Mouse (Mus musculus) hindbrain, embryonic 12.5 days (tissue): ENCODE results near the gene Prr14l. TPM values are rescaled to one million over a fixed set of nuclear protein-coding genes. Genes with fewer than 3 reads are reported as not detected.
"Not testable (repeated sequence)": the region's sequence is repeated elsewhere in the genome, so short reads cannot be mapped to it uniquely, and the experiment has no call there.

Experiments
- ATAC-seq: fragments of 200-750 bp; cut with Nextera tagmentation; 2 replicates; pipeline ENCODE4 v1.8.0; 2017; ENCODE audit warnings: moderate TSS enrichment; ENCODE audit not compliant: low FRiP score
- H3K27ac ChIP-seq: fragments of 300-500 bp; sonication (generic); 2 replicates; pipeline ENCODE4 v1.5.1; 2016; ENCODE audit warnings: mild to moderate bottlenecking
- H3K27me3 ChIP-seq: fragments of 300-500 bp; sonication (generic); 2 replicates; pipeline ENCODE4 v1.6.1; 2016; ENCODE audit warnings: mild to moderate bottlenecking
- H3K36me3 ChIP-seq: fragments of 300-500 bp; sonication (generic); 2 replicates; pipeline ENCODE4 v1.6.1; 2016; ENCODE audit warnings: mild to moderate bottlenecking
- H3K4me1 ChIP-seq: fragments of 300-500 bp; sonication (generic); 2 replicates; pipeline ENCODE4 v1.6.1; 2016
- H3K4me2 ChIP-seq: fragments of 300-500 bp; sonication (generic); replicated peaks from 2 replicates; pipeline ENCODE4 v1.6.1; 2016; ENCODE audit warnings: mild to moderate bottlenecking
- H3K4me3 ChIP-seq: fragments of 300-500 bp; sonication (generic); 2 replicates; pipeline ENCODE4 v1.5.1; 2016; ENCODE audit warnings: mild to moderate bottlenecking
- H3K9ac ChIP-seq: fragments of 300-500 bp; sonication (generic); 2 replicates; pipeline ENCODE4 v1.6.1; 2016; ENCODE audit warnings: mild to moderate bottlenecking, moderate library complexity
- H3K9me3 ChIP-seq: fragments of 300-500 bp; sonication (generic); replicated peaks from 2 replicates; pipeline ENCODE4 v1.6.1; 2016; ENCODE audit warnings: mild to moderate bottlenecking
- WGBS: fragments of 180-500 bp; shearing (Covaris S2); methylation state at CpG from one replicate; pipeline ENCODE4 v1.1.7; 2016; 5-methylcytosine and 5-hydroxymethylcytosine counted together
- polyA plus RNA-seq: library from polyadenylated mRNA; unstranded; fragments of >200 nt; fragmentation: Nextera tagmentation; extraction: Ambion mirVana; gene quantifications from 2 replicates; pipeline ENCODE4 v1.2.1, GENCODE M21; 2016

Prr14l gene
- polyA plus RNA-seq, 1 experiment from 2014 or later, result 17.3 TPM

GRCm38 (mm10) chr5:32781596-32781995 lies 72.5 kb downstream of the Prr14l start:
- ATAC-seq, result no peak
- Histone ChIP-seq H3K9ac (no peak overlapping the region), H3K9me3 (no peaks in the 10 kb centered on the region), H3K27ac (no peak overlapping the region), H3K4me1 (peaks cover 8% of the 10 kb centered on the region), H3K4me2 (no peak overlapping the region), H3K4me3 (no peak overlapping the region), H3K27me3 (no peaks in the 10 kb centered on the region), H3K36me3 (peaks cover 5% of the 10 kb centered on the region; the same call in 1 of the 2 replicates)
- WGBS, result 95% methylated on average over 5 of the region's 5 CpGs

GRCm38 (mm10) chr5:32778168-32778567 lies 75.9 kb downstream of the Prr14l start:
- H3K27ac ChIP-seq, result no peak overlapping the region
- H3K9ac ChIP-seq, result no peak overlapping the region
- ATAC-seq, result no peak
- no peak overlapping the region for H3K4me2 ChIP-seq
- no peak overlapping the region for H3K4me3 ChIP-seq
- H3K4me1 ChIP-seq, result no peaks in the 10 kb centered on the region
- H3K9me3 ChIP-seq, result no peaks in the 10 kb centered on the region
- H3K27me3 ChIP-seq, result no peaks in the 10 kb centered on the region
- H3K36me3 ChIP-seq, result peaks cover 16% of the 10 kb centered on the region
- WGBS, result 96% methylated on average over 3 of the region's 3 CpGs

GRCm38 (mm10) chr5:32772361-32772760 lies 81.7 kb downstream of the Prr14l start:
- Histone ChIP-seq H3K9ac (no peak overlapping the region), H3K36me3 (peaks cover 27% of the 10 kb centered on the region), H3K9me3 (no peaks in the 10 kb centered on the region), H3K4me2 (no peak overlapping the region), H3K27me3 (no peaks in the 10 kb centered on the region), H3K4me1 (no peaks in the 10 kb centered on the region), H3K27ac (no peak overlapping the region), H3K4me3 (no peak overlapping the region)
- 77% methylated on average over 2 of the region's 2 CpGs for WGBS
- ATAC-seq, result no peak

GRCm38 (mm10) chr5:32767636-32768373 lies 86.3 kb downstream of the Prr14l start:
- no peaks in the 10 kb centered on the region for H3K9me3 ChIP-seq
- no peak for ATAC-seq
- peaks cover 32% of the 10 kb centered on the region for H3K36me3 ChIP-seq

GRCm38 (mm10) chr5:32767004-32767403 lies 87.1 kb downstream of the Prr14l start:
- Histone ChIP-seq H3K36me3 (peaks cover 32% of the 10 kb centered on the region), H3K9me3 (no peaks in the 10 kb centered on the region), H3K4me1 (no peaks in the 10 kb centered on the region), H3K4me2 (no peak overlapping the region), H3K4me3 (no peak overlapping the region), H3K27ac (no peak overlapping the region), H3K27me3 (no peaks in the 10 kb centered on the region), H3K9ac (no peak overlapping the region)
- ATAC-seq, result no peak
- 100% methylated on average over 3 of the region's 3 CpGs for WGBS

More at GRCm38 (mm10) chr5:32767636-32768373, 86.3 kb downstream of the Prr14l start:
- Histone ChIP-seq H3K4me1 (no peaks in the 10 kb centered on the region), H3K4me2 (no peak overlapping the region), H3K27me3 (no peaks in the 10 kb centered on the region), H3K27ac (no peak overlapping the region), H3K9ac (no peak overlapping the region), H3K4me3 (no peak overlapping the region)
- WGBS, result 96% methylated on average over 4 of the region's 4 CpGs

- no peak for ATAC-seq
- no peak overlapping the region for H3K9ac ChIP-seq
- 97% methylated on average over 5 of the region's 5 CpGs for WGBS
- no peaks in the 10 kb centered on the region for H3K27me3 ChIP-seq
- H3K4me1 ChIP-seq, result no peaks in the 10 kb centered on the region
- H3K27ac ChIP-seq, result no peak overlapping the region
- no peak overlapping the region for H3K4me2 ChIP-seq
- H3K9me3 ChIP-seq, result no peaks in the 10 kb centered on the region
- H3K36me3 ChIP-seq, result peaks cover 34% of the 10 kb centered on the region
- H3K4me3 ChIP-seq, result no peak overlapping the region
Observed at GRCm38 (mm10) chr5:32761566-32762140, 92.4 kb downstream of the Prr14l start.

- H3K27ac ChIP-seq, result no peak overlapping the region
- no peak overlapping the region for H3K9ac ChIP-seq
- H3K4me1 ChIP-seq, result no peaks in the 10 kb centered on the region
- H3K4me3 ChIP-seq, result no peak overlapping the region
- H3K36me3 ChIP-seq, result peaks cover 34% of the 10 kb centered on the region
- WGBS, result 94% methylated on average over 3 of the region's 3 CpGs
- no peaks in the 10 kb centered on the region for H3K27me3 ChIP-seq
- H3K4me2 ChIP-seq, result no peak overlapping the region
- no peaks in the 10 kb centered on the region for H3K9me3 ChIP-seq
- no peak for ATAC-seq
Observed at GRCm38 (mm10) chr5:32760787-32761186, 93.3 kb downstream of the Prr14l start.

- H3K27ac ChIP-seq, H3K4me2 ChIP-seq, ATAC-seq, H3K4me1 ChIP-seq, H3K9ac ChIP-seq, H3K9me3 ChIP-seq, H3K27me3 ChIP-seq, H3K4me3 ChIP-seq: not testable (repeated sequence)
- 97% methylated on average over 18 of the region's 18 CpGs for WGBS
- peaks cover 34% of the 10 kb centered on the region for H3K36me3 ChIP-seq
Observed at GRCm38 (mm10) chr5:32760352-32760751, 93.7 kb downstream of the Prr14l start.

GRCm38 (mm10) chr5:32759662-32760061 lies 94.4 kb downstream of the Prr14l start:
- no peaks in the 10 kb centered on the region for H3K4me1 ChIP-seq
- ATAC-seq, result no peak
- no peaks in the 10 kb centered on the region for H3K27me3 ChIP-seq
- no peaks in the 10 kb centered on the region for H3K9me3 ChIP-seq
- no peak overlapping the region for H3K4me3 ChIP-seq
- H3K9ac ChIP-seq, result no peak overlapping the region
- no peak overlapping the region for H3K27ac ChIP-seq
- 84% methylated on average over 2 of the region's 2 CpGs for WGBS
- H3K36me3 ChIP-seq, result peaks cover 31% of the 10 kb centered on the region
- H3K4me2 ChIP-seq, result no peak overlapping the region

- H3K4me2 ChIP-seq, result no peak overlapping the region
- H3K9me3 ChIP-seq, result no peaks in the 10 kb centered on the region
- ATAC-seq, result no peak
- peaks cover 6% of the 10 kb centered on the region; the same call in 1 of the 2 replicates for H3K36me3 ChIP-seq
- H3K4me1 ChIP-seq, result no peaks in the 10 kb centered on the region
- no peak overlapping the region for H3K9ac ChIP-seq
- WGBS, result 95% methylated on average over 8 of the region's 8 CpGs
- H3K27ac ChIP-seq, result no peak overlapping the region
- H3K27me3 ChIP-seq, result no peaks in the 10 kb centered on the region
- no peak overlapping the region for H3K4me3 ChIP-seq
Observed at GRCm38 (mm10) chr5:32756141-32756540, 97.9 kb downstream of the Prr14l start.

- Histone ChIP-seq H3K36me3 (no peaks in the 10 kb centered on the region), H3K4me2 (no peak overlapping the region), H3K27me3 (no peaks in the 10 kb centered on the region), H3K4me3 (no peak overlapping the region), H3K9ac (no peak overlapping the region), H3K9me3 (no peaks in the 10 kb centered on the region), H3K4me1 (no peaks in the 10 kb centered on the region), H3K27ac (no peak overlapping the region)
- WGBS, result 66% methylated on average over 2 of the region's 2 CpGs
- no peak for ATAC-seq
Observed at GRCm38 (mm10) chr5:32751736-32752135, 102.3 kb downstream of the Prr14l start.

- no peak for ATAC-seq
Observed at GRCm38 (mm10) chr5:32748936-32749335, 105.1 kb downstream of the Prr14l start.

More at GRCm38 (mm10) chr5:32748936-32749335, 105.1 kb downstream of the Prr14l start:
- Histone ChIP-seq H3K4me1 (peaks cover 12% of the 10 kb centered on the region), H3K4me3 (no peak overlapping the region), H3K4me2 (no peak overlapping the region), H3K36me3 (no peaks in the 10 kb centered on the region), H3K9ac (no peak overlapping the region), H3K9me3 (no peaks in the 10 kb centered on the region), H3K27me3 (no peaks in the 10 kb centered on the region), H3K27ac (no peak overlapping the region)
- WGBS, result 90% methylated on average over 6 of the region's 6 CpGs
